Mouse (Mus musculus): ENCODE data around the gene Pnkd. TPM values are rescaled to one million over a fixed set of nuclear protein-coding genes. Genes with fewer than 3 reads are reported as not detected.
"Not testable (repeated sequence)": the region's sequence is repeated elsewhere in the genome, so short reads cannot be mapped to it uniquely, and the experiment has no call there.

Gene Pnkd
- total RNA-seq, 1 experiment from 2014 or later, result 18.6 TPM

- ATAC-seq (replicated peaks; ENCODE audit: insufficient number of reproducible peaks, low FRiP score, low TSS enrichment, poor library complexity, severe bottlenecking), result no peak
These were observed 53.9 kb downstream of the Pnkd start for GRCm38 (mm10) chr1:74338626-74339025.

GRCm38 (mm10) chr1:74339917-74340316 lies 55.2 kb downstream of the Pnkd start:
- ATAC-seq (replicated peaks; ENCODE audit: insufficient number of reproducible peaks, low FRiP score, low TSS enrichment, poor library complexity, severe bottlenecking), result no peak

GRCm38 (mm10) chr1:74340361-74340764 lies 55.6 kb downstream of the Pnkd start:
- ATAC-seq (replicated peaks; ENCODE audit: insufficient number of reproducible peaks, low FRiP score, low TSS enrichment, poor library complexity, severe bottlenecking), result no peak

- not testable (repeated sequence) for ATAC-seq (replicated peaks; ENCODE audit: insufficient number of reproducible peaks, low FRiP score, low TSS enrichment, poor library complexity, severe bottlenecking)
These were observed 56.3 kb downstream of the Pnkd start for GRCm38 (mm10) chr1:74340992-74341391.

GRCm38 (mm10) chr1:74341898-74342297 lies 57.2 kb downstream of the Pnkd start:
- ATAC-seq (replicated peaks; ENCODE audit: insufficient number of reproducible peaks, low FRiP score, low TSS enrichment, poor library complexity, severe bottlenecking), result no peak

GRCm38 (mm10) chr1:74342308-74342707 lies 57.6 kb downstream of the Pnkd start:
- no peak for ATAC-seq (replicated peaks; ENCODE audit: insufficient number of reproducible peaks, low FRiP score, low TSS enrichment, poor library complexity, severe bottlenecking)

- no peak for ATAC-seq (replicated peaks; ENCODE audit: insufficient number of reproducible peaks, low FRiP score, low TSS enrichment, poor library complexity, severe bottlenecking)
These were observed 58.4 kb downstream of the Pnkd start for GRCm38 (mm10) chr1:74343161-74343560.

GRCm38 (mm10) chr1:74344163-74344916 lies 59.6 kb downstream of the Pnkd start:
- no peak for ATAC-seq (replicated peaks; ENCODE audit: insufficient number of reproducible peaks, low FRiP score, low TSS enrichment, poor library complexity, severe bottlenecking)

GRCm38 (mm10) chr1:74351185-74351769 lies 66.5 kb downstream of the Pnkd start:
- no peak for ATAC-seq (replicated peaks; ENCODE audit: insufficient number of reproducible peaks, low FRiP score, low TSS enrichment, poor library complexity, severe bottlenecking)

GRCm38 (mm10) chr1:74352532-74353096 lies 67.9 kb downstream of the Pnkd start:
- ATAC-seq (replicated peaks; ENCODE audit: insufficient number of reproducible peaks, low FRiP score, low TSS enrichment, poor library complexity, severe bottlenecking), result no peak

- ATAC-seq (replicated peaks; ENCODE audit: insufficient number of reproducible peaks, low FRiP score, low TSS enrichment, poor library complexity, severe bottlenecking), result no peak
These were observed 68.9 kb downstream of the Pnkd start for GRCm38 (mm10) chr1:74353453-74354229.

GRCm38 (mm10) chr1:74357531-74357930 lies 72.8 kb downstream of the Pnkd start:
- ATAC-seq (replicated peaks; ENCODE audit: insufficient number of reproducible peaks, low FRiP score, low TSS enrichment, poor library complexity, severe bottlenecking), result no peak

GRCm38 (mm10) chr1:74359952-74360517 lies 75.3 kb downstream of the Pnkd start:
- no peak for ATAC-seq (replicated peaks; ENCODE audit: insufficient number of reproducible peaks, low FRiP score, low TSS enrichment, poor library complexity, severe bottlenecking)

GRCm38 (mm10) chr1:74361812-74362211 lies 77.1 kb downstream of the Pnkd start, which contains the start of gene Catip:
Gene Catip (plus strand): TSS chr1:74362108.
- peak; percentile 82 for ATAC-seq (replicated peaks; ENCODE audit: insufficient number of reproducible peaks, low FRiP score, low TSS enrichment, poor library complexity, severe bottlenecking)

GRCm38 (mm10) chr1:74362325-74363229 lies 77.8 kb downstream of the Pnkd start:
- no peak for ATAC-seq (replicated peaks; ENCODE audit: insufficient number of reproducible peaks, low FRiP score, low TSS enrichment, poor library complexity, severe bottlenecking)

GRCm38 (mm10) chr1:74363437-74363836 lies 78.7 kb downstream of the Pnkd start:
- no peak for ATAC-seq (replicated peaks; ENCODE audit: insufficient number of reproducible peaks, low FRiP score, low TSS enrichment, poor library complexity, severe bottlenecking)

- no peak for ATAC-seq (replicated peaks; ENCODE audit: insufficient number of reproducible peaks, low FRiP score, low TSS enrichment, poor library complexity, severe bottlenecking)
These were observed 79.5 kb downstream of the Pnkd start for GRCm38 (mm10) chr1:74364270-74364669.

All from monocyte, adult 5-6 weeks (primary cell).